Mouse (Mus musculus) adrenal gland (tissue): ENCODE measurements at regions not wholly inside any gene's neighbourhood (a gene's known extent, or its start where the extent isn't known, plus 50 kb on each side); places are given as distances from the start of the nearest gene placed in this dataset.

ENCODE experiments used
- intact Hi-C: fragments of 180-260 bp; cut with DNase I; formaldehyde crosslinking; loops from one replicate; pipeline ENCODE4 v1.15.1; 2025

- intact Hi-C loops: no loop called here
Observed at GRCm38 (mm10) chr10:71753255-71753654, 405.7 kb downstream of the Ipmk start.

- intact Hi-C loops: no loop called here
Observed at GRCm38 (mm10) chr10:71754799-71755198, 407.2 kb downstream of the Ipmk start.

GRCm38 (mm10) chr10:71778903-71779302, 431.3 kb downstream of the Ipmk start:
- intact Hi-C loops: no loop called here

GRCm38 (mm10) chr10:71789241-71789640, 441.7 kb downstream of the Ipmk start:
- intact Hi-C loops: no loop called here

- intact Hi-C loops: no loop called here
Observed at GRCm38 (mm10) chr10:71789936-71790335, 442.4 kb downstream of the Ipmk start.

GRCm38 (mm10) chr10:71798638-71799037, 451.1 kb downstream of the Ipmk start:
- intact Hi-C loops: no loop called here

GRCm38 (mm10) chr10:71802457-71802856, 454.9 kb downstream of the Ipmk start:
- intact Hi-C loops: no loop called here

- intact Hi-C loops: no loop called here
Observed at GRCm38 (mm10) chr10:71832633-71833032, 485.1 kb downstream of the Ipmk start.

GRCm38 (mm10) chr10:71835018-71835417, 487.5 kb downstream of the Ipmk start:
- intact Hi-C loops: no loop called here

GRCm38 (mm10) chr10:71857089-71857488, 509.5 kb downstream of the Ipmk start:
- intact Hi-C loops: loop anchor here (2.0 kb wide), 1 partner anchor 534 kb away; no protein-coding TSS in a partner anchor

- intact Hi-C loops: loop anchor here (2.0 kb wide), 1 partner anchor 533 kb away; no protein-coding TSS in a partner anchor
Observed at GRCm38 (mm10) chr10:71857518-71857973, 510.0 kb downstream of the Ipmk start.

GRCm38 (mm10) chr10:71893726-71894125, 546.2 kb downstream of the Ipmk start:
- intact Hi-C loops: no loop called here

GRCm38 (mm10) chr10:71905029-71905428, 557.5 kb downstream of the Ipmk start:
- intact Hi-C loops: no loop called here
